Mouse (Mus musculus): ENCODE data around the gene Gm38431.
A peak's percentile ranks its signal among the peaks of the same experiment; 100 is the strongest.

DNA sequence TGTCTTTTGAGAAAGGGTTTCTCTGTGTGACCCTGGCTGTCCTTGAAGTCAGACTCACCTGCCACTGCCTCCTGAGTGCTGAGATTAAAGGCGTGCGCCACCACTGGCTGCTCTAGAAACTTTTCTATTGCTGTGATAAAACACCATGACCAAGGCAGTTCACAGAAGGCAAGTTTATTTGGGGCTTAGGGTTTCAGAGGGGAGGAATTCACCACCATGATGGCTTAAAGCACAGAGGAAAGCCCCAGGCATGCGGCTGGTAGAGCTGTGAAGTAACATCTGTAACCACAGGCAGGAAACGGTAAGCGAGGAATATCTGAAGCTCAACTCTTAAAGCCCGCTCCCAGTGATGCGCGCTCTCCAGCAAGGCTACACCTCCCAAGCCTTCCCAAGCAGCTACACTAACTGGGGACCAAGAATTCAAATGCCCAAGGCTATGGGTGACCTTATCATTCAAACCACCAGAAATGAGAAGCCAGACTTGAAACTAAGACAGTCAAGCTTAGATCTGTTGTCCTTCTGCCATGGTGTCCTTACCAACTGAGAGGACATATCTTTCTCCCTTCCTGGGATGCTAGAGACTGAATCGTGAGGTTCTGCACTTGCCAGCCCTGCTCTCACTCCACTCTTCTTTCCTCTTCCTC lies 41.4 kb upstream of the Gm38431 start:
- peak; percentile 4; the same call in 1 of the 2 replicates for TF ChIP-seq CTCF (IDR thresholded peaks at IDR 0.05; ENCODE audit: low read depth)
- no peak for TF ChIP-seq EP300 (IDR thresholded peaks at IDR 0.05; ENCODE audit: low read depth)
